In the genomic region with DNA sequence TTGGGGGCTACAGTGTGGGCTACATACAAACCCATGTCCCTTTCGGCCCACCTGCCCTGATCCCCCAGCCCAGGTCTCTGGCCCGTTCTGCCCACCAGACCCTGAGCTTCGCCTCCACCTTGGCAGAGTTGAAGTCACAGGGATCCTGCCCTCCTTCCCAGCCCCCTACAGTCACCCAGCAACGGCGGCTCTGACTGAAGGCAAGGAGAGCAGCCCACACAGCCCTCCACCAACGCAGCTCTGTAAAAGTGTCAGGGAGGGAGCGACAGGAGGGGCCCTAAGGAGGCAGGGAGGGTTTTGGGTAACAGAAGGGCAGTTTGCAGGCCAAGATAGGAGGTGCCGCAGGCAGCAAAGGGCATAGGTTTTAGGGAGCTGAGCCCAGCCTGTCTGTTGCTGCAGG, we compare ENCODE assay signal across 8 mouse cellular contexts. TPM values are rescaled to one million over a fixed set of nuclear protein-coding genes. Genes with fewer than 3 reads are reported as not detected.
A peak's percentile ranks its signal among the peaks of the same experiment; 100 is the strongest.
DNase-seq lines count a peak whose midpoint lies in the region; ATAC-seq lines count a peak whose summit lies in the region.

No protein-coding gene starts in this region.

- peaks cover 22% of the 10 kb centered on the region for H3K36me3 ChIP-seq in lung, embryonic 15.5 days
- peaks cover 18% of the 10 kb centered on the region for H3K36me3 ChIP-seq in intestine, embryonic 14.5 days (ENCODE audit: control insufficient read depth, insufficient read depth, low read length)
- peaks cover 10% of the 10 kb centered on the region for H3K36me3 ChIP-seq in neural tube, embryonic 14.5 days (ENCODE audit: control insufficient read depth, insufficient read depth, low read length)

- peak overlapping the region; percentile 93 for H3K4me2 ChIP-seq in lung, embryonic 15.5 days
- H3K4me2 ChIP-seq in intestine, embryonic 14.5 days (ENCODE audit: low read length) = peak overlapping the region; percentile 82
- peak overlapping the region; percentile 66; the same call in 1 of the 2 replicates for H3K4me2 ChIP-seq in neural tube, embryonic 14.5 days (ENCODE audit: low read depth, low read length)

- H3K27ac ChIP-seq in lung, embryonic 15.5 days = no peak overlapping the region
- H3K27ac ChIP-seq in intestine, embryonic 14.5 days (ENCODE audit: low read depth) = no peak overlapping the region
- no peak overlapping the region for H3K27ac ChIP-seq in neural tube, embryonic 14.5 days (ENCODE audit: low read depth, low read length)

- 47% methylated on average over 8 of the region's 8 CpGs for WGBS in lung, embryonic 15.5 days
- WGBS in intestine, embryonic 14.5 days = 47% methylated on average over 8 of the region's 8 CpGs
- WGBS in neural tube, embryonic 14.5 days = 59% methylated on average over 8 of the region's 8 CpGs

- H3K4me1 ChIP-seq in lung, embryonic 15.5 days = peaks cover 48% of the 10 kb centered on the region
- peaks cover 20% of the 10 kb centered on the region for H3K4me1 ChIP-seq in intestine, embryonic 14.5 days (replicated peaks; ENCODE audit: control insufficient read depth, insufficient read depth, low read length)
- H3K4me1 ChIP-seq in neural tube, embryonic 14.5 days (ENCODE audit: control insufficient read depth, insufficient read depth, low read length) = peaks cover 13% of the 10 kb centered on the region

- DNase-seq in cerebellum, adult 11 months = peak; percentile 29
- DNase-seq in cerebellum, postnatal 4 days (ENCODE audit: low spot score in 2 of 2) = no peak
- no peak for DNase-seq in lung, postnatal 25 days (ENCODE audit: low spot score)
- DNase-seq in intestine, embryonic 14.5 days (ENCODE audit: low spot score) = no peak
- no peak for DNase-seq in spleen, adult 18-20 months
- no peak for DNase-seq in urinary bladder, postnatal 10 days (ENCODE audit: low spot score)

- peak overlapping the region; percentile 25; the same call in 1 of the 2 replicates for H3K9ac ChIP-seq in lung, embryonic 15.5 days
- 0 out of 2 replicates have a peak overlapping the region, but pooled peaks have one; percentile 23 for H3K9ac ChIP-seq in intestine, embryonic 14.5 days (ENCODE audit: low read length)
- H3K9ac ChIP-seq in neural tube, embryonic 14.5 days (replicated peaks; ENCODE audit: low read depth, low read length) = peak overlapping the region; percentile 21

- peaks cover 18% of the 10 kb centered on the region; the same call in 1 of the 2 replicates for H3K27me3 ChIP-seq in lung, embryonic 15.5 days
- H3K27me3 ChIP-seq in intestine, embryonic 14.5 days (replicated peaks; ENCODE audit: control insufficient read depth, insufficient read depth, low read length) = no peaks in the 10 kb centered on the region
- H3K27me3 ChIP-seq in neural tube, embryonic 14.5 days (ENCODE audit: control insufficient read depth, insufficient read depth, low read length) = no peaks in the 10 kb centered on the region

- H3K4me3 ChIP-seq in lung, embryonic 15.5 days = peak overlapping the region; percentile 86
- no peak overlapping the region for H3K4me3 ChIP-seq in intestine, embryonic 14.5 days (ENCODE audit: low read depth, low read length)
- H3K4me3 ChIP-seq in neural tube, embryonic 14.5 days (ENCODE audit: low read depth, low read length) = no peak overlapping the region

- H3K9me3 ChIP-seq in lung, embryonic 15.5 days = no peaks in the 10 kb centered on the region
- H3K9me3 ChIP-seq in intestine, embryonic 14.5 days (ENCODE audit: control insufficient read depth, low read length) = no peaks in the 10 kb centered on the region
- no peaks in the 10 kb centered on the region for H3K9me3 ChIP-seq in neural tube, embryonic 14.5 days (ENCODE audit: control insufficient read depth, low read length)

- no peak for ATAC-seq in lung, embryonic 15.5 days (ENCODE audit: borderline replicate concordance, extremely low read depth, low FRiP score, low TSS enrichment)
- no peak for ATAC-seq in intestine, embryonic 14.5 days (replicated peaks; ENCODE audit: low FRiP score, low TSS enrichment, low read depth)
- no peak for ATAC-seq in neural tube, embryonic 14.5 days (ENCODE audit: low read depth)

RNA-seq across cellular contexts. Expression of a gene that starts 14.0 kb away (rescaled TPM):
- 13.6 and 15.8 TPM in 2 replicates for polyA plus RNA-seq in lung, embryonic 15.5 days (2015; fragmentation: Nextera tagmentation; extraction: Ambion mirVana)
- polyA plus RNA-seq in intestine, embryonic 14.5 days (2014; fragmentation: Nextera tagmentation; extraction: Ambion mirVana) = 13.1 and 16.7 TPM in 2 replicates
- polyA plus RNA-seq in neural tube, embryonic 14.5 days (2014; fragmentation: Nextera tagmentation; extraction: Ambion mirVana) = 20.2 and 23.4 TPM in 2 replicates

RNA-seq across cellular contexts. Expression of a gene that starts 14.3 kb away (rescaled TPM):
- 56.1 and 56.8 TPM in 2 replicates for polyA plus RNA-seq in lung, embryonic 15.5 days (2015; fragmentation: Nextera tagmentation; extraction: Ambion mirVana)
- 40.7 and 47.3 TPM in 2 replicates for polyA plus RNA-seq in intestine, embryonic 14.5 days (2014; fragmentation: Nextera tagmentation; extraction: Ambion mirVana)
- polyA plus RNA-seq in neural tube, embryonic 14.5 days (2014; fragmentation: Nextera tagmentation; extraction: Ambion mirVana) = 72.2 and 75.6 TPM in 2 replicates

RNA-seq across cellular contexts. Expression of a gene that starts 17.4 kb away (rescaled TPM):
- polyA plus RNA-seq in lung, embryonic 15.5 days (2015; fragmentation: Nextera tagmentation; extraction: Ambion mirVana) = 0.16 and 0.27 TPM in 2 replicates
- 0.24 and 0.35 TPM in 2 replicates for polyA plus RNA-seq in intestine, embryonic 14.5 days (2014; fragmentation: Nextera tagmentation; extraction: Ambion mirVana)
- not detected in 2 replicates for polyA plus RNA-seq in neural tube, embryonic 14.5 days (2014; fragmentation: Nextera tagmentation; extraction: Ambion mirVana)

RNA-seq across cellular contexts. Expression of a gene that starts 30.1 kb away (rescaled TPM):
- polyA plus RNA-seq in lung, embryonic 15.5 days (2015; fragmentation: Nextera tagmentation; extraction: Ambion mirVana) = 35.4 and 36.2 TPM in 2 replicates
- 58.6 and 59.9 TPM in 2 replicates for polyA plus RNA-seq in intestine, embryonic 14.5 days (2014; fragmentation: Nextera tagmentation; extraction: Ambion mirVana)
- polyA plus RNA-seq in neural tube, embryonic 14.5 days (2014; fragmentation: Nextera tagmentation; extraction: Ambion mirVana) = 36.5 and 41.2 TPM in 2 replicates

RNA-seq across cellular contexts. Expression of a gene that starts 36.4 kb away (rescaled TPM):
- 12.8 and 12.9 TPM in 2 replicates for polyA plus RNA-seq in lung, embryonic 15.5 days (2015; fragmentation: Nextera tagmentation; extraction: Ambion mirVana)
- 27.7 and 28.6 TPM in 2 replicates for polyA plus RNA-seq in intestine, embryonic 14.5 days (2014; fragmentation: Nextera tagmentation; extraction: Ambion mirVana)
- 570 and 690 TPM in 2 replicates for polyA plus RNA-seq in neural tube, embryonic 14.5 days (2014; fragmentation: Nextera tagmentation; extraction: Ambion mirVana)
